Mouse (Mus musculus) cerebellum, postnatal 4 days (tissue): ENCODE results near the gene Mapt.

Source experiments
- DNase-seq, 2 experiments: peaks; one replicate each; pipeline ENCODE4 v3.0.0; 2022; ENCODE audit warnings: low spot score in 2 of 2, mixed read lengths in 1 of 2

Mapt gene

GRCm38 (mm10) chr11:104278222-104278621 is 47.0 kb downstream of the Mapt start:
- DNase-seq: peak in 1 of 2 experiments; percentile 66

GRCm38 (mm10) chr11:104279049-104279448 is 47.9 kb downstream of the Mapt start:
- DNase-seq: no peak

- no peak for DNase-seq
Measured at GRCm38 (mm10) chr11:104279538-104279937, 48.3 kb downstream of the Mapt start.

GRCm38 (mm10) chr11:104281501-104281900 is 50.3 kb downstream of the Mapt start:
- no peak for DNase-seq

- DNase-seq: no peak
Measured at GRCm38 (mm10) chr11:104287113-104287512, 55.9 kb downstream of the Mapt start.

GRCm38 (mm10) chr11:104288835-104289198 is 57.6 kb downstream of the Mapt start:
- peak in 1 of 2 experiments; percentile 53 for DNase-seq

GRCm38 (mm10) chr11:104289199-104290031 is 58.2 kb downstream of the Mapt start:
- DNase-seq: peak in 1 of 2 experiments; percentile 70

GRCm38 (mm10) chr11:104292443-104293220 is 61.4 kb downstream of the Mapt start:
- DNase-seq: no peak

- no peak for DNase-seq
Measured at GRCm38 (mm10) chr11:104293241-104293640, 62.1 kb downstream of the Mapt start.

- DNase-seq: no peak
Measured at GRCm38 (mm10) chr11:104295145-104295544, 64.0 kb downstream of the Mapt start.

GRCm38 (mm10) chr11:104295656-104296055 is 64.5 kb downstream of the Mapt start:
- DNase-seq: no peak

- DNase-seq: no peak
Measured at GRCm38 (mm10) chr11:104297671-104298070, 66.5 kb downstream of the Mapt start.

GRCm38 (mm10) chr11:104302628-104303027 is 71.4 kb downstream of the Mapt start:
- no peak for DNase-seq

- DNase-seq: no peak
Measured at GRCm38 (mm10) chr11:104303088-104303960, 72.1 kb downstream of the Mapt start.

GRCm38 (mm10) chr11:104305711-104306110 is 74.5 kb downstream of the Mapt start:
- DNase-seq: no peak

GRCm38 (mm10) chr11:104306483-104306882 is 75.3 kb downstream of the Mapt start:
- DNase-seq: no peak

- no peak for DNase-seq
Measured at GRCm38 (mm10) chr11:104307136-104307535, 75.9 kb downstream of the Mapt start.

- no peak for DNase-seq
Measured at GRCm38 (mm10) chr11:104309377-104310225, 78.4 kb downstream of the Mapt start.

GRCm38 (mm10) chr11:104310226-104310887 is 79.2 kb downstream of the Mapt start:
- no peak for DNase-seq

GRCm38 (mm10) chr11:104311643-104312042 is 80.5 kb downstream of the Mapt start:
- DNase-seq: no peak
